In genomic region chr11:44861108-44861507, GRCm38 (mm10) we compare ENCODE assay signal across 27 mouse cellular contexts.
"Had no signal": no experiment of that assay in that cellular context is flagged by ENCODE, and none has a peak within 500 bp of the region (broad histone marks: within the 10 kb centered on the region; RNA-seq: fewer than 3 reads in every experiment).

No protein-coding gene starts in this region.

- ATAC-seq: forebrain, embryonic 13.5 days; forebrain, embryonic 14.5 days; forebrain, embryonic 15.5 days; forebrain, embryonic 16.5 days; forebrain, postnatal 0 days had no signal

- H3K27ac ChIP-seq: embryonic facial prominence, embryonic 10.5 days; embryonic facial prominence, embryonic 12.5 days; embryonic facial prominence, embryonic 13.5 days; embryonic facial prominence, embryonic 15.5 days; forebrain, embryonic 10.5 days; forebrain, embryonic 12.5 days; forebrain, embryonic 13.5 days; forebrain, embryonic 15.5 days; gastrocnemius, adult 2 months; heart, adult 2 months; heart, embryonic 10.5 days had no signal

- H3K4me1 ChIP-seq: embryonic facial prominence, embryonic 15.5 days; forebrain, embryonic 10.5 days; forebrain, embryonic 12.5 days; forebrain, embryonic 15.5 days had no signal

- H3K9me3 ChIP-seq: embryonic facial prominence, embryonic 10.5 days; embryonic facial prominence, embryonic 12.5 days; embryonic facial prominence, embryonic 13.5 days; embryonic facial prominence, embryonic 15.5 days; forebrain, embryonic 10.5 days; forebrain, embryonic 12.5 days; forebrain, embryonic 13.5 days; forebrain, embryonic 15.5 days; heart, embryonic 10.5 days had no signal

- H3K36me3 ChIP-seq: embryonic facial prominence, embryonic 10.5 days; embryonic facial prominence, embryonic 12.5 days; embryonic facial prominence, embryonic 13.5 days; embryonic facial prominence, embryonic 15.5 days; forebrain, embryonic 10.5 days; forebrain, embryonic 12.5 days; forebrain, embryonic 15.5 days; heart, embryonic 10.5 days had no signal

- H3K4me3 ChIP-seq: embryonic facial prominence, embryonic 10.5 days; embryonic facial prominence, embryonic 12.5 days; embryonic facial prominence, embryonic 13.5 days; embryonic facial prominence, embryonic 15.5 days; erythroblast, embryonic 14.5 days; forebrain, embryonic 10.5 days; forebrain, embryonic 12.5 days; forebrain, embryonic 13.5 days; forebrain, embryonic 15.5 days; gastrocnemius, adult 2 months; heart, adult 2 months; heart, embryonic 10.5 days had no signal

- H3K4me2 ChIP-seq: embryonic facial prominence, embryonic 12.5 days; embryonic facial prominence, embryonic 13.5 days; embryonic facial prominence, embryonic 15.5 days; forebrain, embryonic 12.5 days; forebrain, embryonic 13.5 days; forebrain, embryonic 15.5 days had no signal

- H3K27me3 ChIP-seq: embryonic facial prominence, embryonic 12.5 days; embryonic facial prominence, embryonic 13.5 days; embryonic facial prominence, embryonic 15.5 days; forebrain, embryonic 12.5 days; forebrain, embryonic 13.5 days; forebrain, embryonic 15.5 days had no signal

- DNase-seq: cerebellum, adult 9-10 months; cerebellum, adult 9-11 months; cerebellum, postnatal 10 days; cerebellum, postnatal 14 days; cerebellum, postnatal 25 days; cerebellum, postnatal 36 days; embryo, embryonic 11 days; forebrain, postnatal 0 days; gastrocnemius, adult 2 months; gastrocnemius, postnatal 10 days; gastrocnemius, postnatal 14 days; gastrocnemius, postnatal 25 days; gastrocnemius, postnatal 36 days; heart, adult 18-20 months; heart, adult 2 months had no signal

- H3K9ac ChIP-seq: embryonic facial prominence, embryonic 12.5 days; embryonic facial prominence, embryonic 13.5 days; embryonic facial prominence, embryonic 15.5 days; forebrain, embryonic 12.5 days; forebrain, embryonic 13.5 days; forebrain, embryonic 15.5 days; forebrain, postnatal 0 days had no signal
